Mouse (Mus musculus): ENCODE data around the gene B3gnt9.

- TF ChIP-seq POLR2A (IDR thresholded peaks at IDR 0.05; ENCODE audit: borderline replicate concordance, extremely low read depth, insufficient read depth, insufficient read length, poor library complexity, severe bottlenecking) (no peak), CTCF (IDR thresholded peaks at IDR 0.05; ENCODE audit: borderline replicate concordance, extremely low read depth, insufficient read depth, insufficient read length) (no peak)
Measured at GRCm38 (mm10) chr8:105265128-105265527, 10.2 kb upstream of the B3gnt9 start.
